ENCODE assay signal across 8 mouse cellular contexts in genomic region chr7:44303346-44304340, GRCm38 (mm10). TPM values are rescaled to one million over a fixed set of nuclear protein-coding genes. Genes with fewer than 3 reads are reported as not detected.
A peak's percentile ranks its signal among the peaks of the same experiment; 100 is the strongest.
DNase-seq lines count a peak whose midpoint lies in the region; ATAC-seq and TF ChIP-seq lines count a peak whose summit lies in the region.

No protein-coding gene starts in this region.

- TF ChIP-seq CTCF in lung, adult 2 months (IDR thresholded peaks at IDR 0.05; ENCODE audit: insufficient read depth, low read length): no peak

- no peak for TF ChIP-seq POLR2A in lung, adult 2 months (IDR thresholded peaks at IDR 0.05; ENCODE audit: borderline replicate concordance, extremely low read depth, low read depth, low read length)

- H3K4me2 ChIP-seq in lung, embryonic 15.5 days: peak overlapping the region; percentile 59
- peak overlapping the region; percentile 78 for H3K4me2 ChIP-seq in embryonic facial prominence, embryonic 15.5 days (replicated peaks)
- H3K4me2 ChIP-seq in intestine, embryonic 16.5 days (ENCODE audit: low read depth, low read length): peak overlapping the region; percentile 52
- peak overlapping the region; percentile 84 for H3K4me2 ChIP-seq in neural tube, embryonic 14.5 days (ENCODE audit: low read depth, low read length)

- no peak for ATAC-seq in lung, embryonic 15.5 days (ENCODE audit: borderline replicate concordance, extremely low read depth, low FRiP score, low TSS enrichment)
- ATAC-seq in embryonic facial prominence, embryonic 15.5 days (ENCODE audit: insufficient number of reproducible peaks, low FRiP score, low TSS enrichment, low read depth): no peak
- ATAC-seq in intestine, embryonic 16.5 days: no peak
- ATAC-seq in neural tube, embryonic 14.5 days (ENCODE audit: low read depth): no peak

- peak overlapping the region; percentile 75 for H3K4me3 ChIP-seq in lung, embryonic 15.5 days
- no peak overlapping the region for H3K4me3 ChIP-seq in lung, adult 2 months (replicated peaks; ENCODE audit: extremely low read depth, low read depth, low read length)
- H3K4me3 ChIP-seq in embryonic facial prominence, embryonic 15.5 days (replicated peaks): peak overlapping the region; percentile 78
- H3K4me3 ChIP-seq in intestine, embryonic 16.5 days (ENCODE audit: low read length): peak overlapping the region; percentile 64
- peak overlapping the region; percentile 70 for H3K4me3 ChIP-seq in neural tube, embryonic 14.5 days (ENCODE audit: low read depth, low read length)

- no peaks in the 10 kb centered on the region for H3K9me3 ChIP-seq in lung, embryonic 15.5 days
- H3K9me3 ChIP-seq in embryonic facial prominence, embryonic 15.5 days (replicated peaks): no peaks in the 10 kb centered on the region
- no peaks in the 10 kb centered on the region for H3K9me3 ChIP-seq in intestine, embryonic 16.5 days (ENCODE audit: control insufficient read depth, low read length)
- no peaks in the 10 kb centered on the region for H3K9me3 ChIP-seq in neural tube, embryonic 14.5 days (ENCODE audit: control insufficient read depth, low read length)

- no peaks in the 10 kb centered on the region for H3K36me3 ChIP-seq in lung, embryonic 15.5 days
- no peaks in the 10 kb centered on the region for H3K36me3 ChIP-seq in embryonic facial prominence, embryonic 15.5 days
- H3K36me3 ChIP-seq in intestine, embryonic 16.5 days (ENCODE audit: control insufficient read depth, insufficient read depth, low read length): no peaks in the 10 kb centered on the region
- no peaks in the 10 kb centered on the region for H3K36me3 ChIP-seq in neural tube, embryonic 14.5 days (ENCODE audit: control insufficient read depth, insufficient read depth, low read length)

- WGBS in lung, embryonic 15.5 days: 85% methylated on average over 14 of the region's 14 CpGs
- WGBS in lung, adult 2 months: 84% methylated on average over 14 of the region's 14 CpGs
- 85% methylated on average over 14 of the region's 14 CpGs for WGBS in embryonic facial prominence, embryonic 15.5 days
- 83% methylated on average over 14 of the region's 14 CpGs for WGBS in intestine, embryonic 16.5 days
- WGBS in neural tube, embryonic 14.5 days: 84% methylated on average over 14 of the region's 14 CpGs

- peaks cover 7% of the 10 kb centered on the region for H3K4me1 ChIP-seq in lung, embryonic 15.5 days
- H3K4me1 ChIP-seq in lung, adult 2 months (ENCODE audit: control insufficient read depth, insufficient read depth, low read length): peaks cover 3% of the 10 kb centered on the region; the same call in 1 of the 2 replicates
- peaks cover 38% of the 10 kb centered on the region for H3K4me1 ChIP-seq in embryonic facial prominence, embryonic 15.5 days
- H3K4me1 ChIP-seq in intestine, embryonic 16.5 days (ENCODE audit: control insufficient read depth, insufficient read depth, low read length): peaks cover 8% of the 10 kb centered on the region
- H3K4me1 ChIP-seq in neural tube, embryonic 14.5 days (ENCODE audit: control insufficient read depth, insufficient read depth, low read length): peaks cover 8% of the 10 kb centered on the region; the same call in 1 of the 2 replicates

- H3K27ac ChIP-seq in lung, embryonic 15.5 days: peak overlapping the region; percentile 94
- H3K27ac ChIP-seq in embryonic facial prominence, embryonic 15.5 days (replicated peaks): peak overlapping the region; percentile 93
- peak overlapping the region; percentile 82; the same call in 1 of the 2 replicates for H3K27ac ChIP-seq in intestine, embryonic 16.5 days (ENCODE audit: low read length)
- H3K27ac ChIP-seq in neural tube, embryonic 14.5 days (ENCODE audit: low read depth, low read length): peak overlapping the region; percentile 92

- H3K27me3 ChIP-seq in lung, embryonic 15.5 days: peaks cover 13% of the 10 kb centered on the region; the same call in 1 of the 2 replicates
- no peaks in the 10 kb centered on the region; the same call in 1 of the 2 replicates for H3K27me3 ChIP-seq in embryonic facial prominence, embryonic 15.5 days
- H3K27me3 ChIP-seq in intestine, embryonic 16.5 days (replicated peaks; ENCODE audit: control insufficient read depth, insufficient read depth, low read length): no peaks in the 10 kb centered on the region
- H3K27me3 ChIP-seq in neural tube, embryonic 14.5 days (ENCODE audit: control insufficient read depth, insufficient read depth, low read length): no peaks in the 10 kb centered on the region

- peak overlapping the region; percentile 94 for H3K9ac ChIP-seq in lung, embryonic 15.5 days
- H3K9ac ChIP-seq in embryonic facial prominence, embryonic 15.5 days: peak overlapping the region; percentile 92
- H3K9ac ChIP-seq in intestine, embryonic 16.5 days (ENCODE audit: low read depth, low read length): peak overlapping the region; percentile 76
- H3K9ac ChIP-seq in neural tube, embryonic 14.5 days (replicated peaks; ENCODE audit: low read depth, low read length): peak overlapping the region; percentile 95

- DNase-seq in lung, adult 2 months: no peak
- DNase-seq in right cerebral cortex, postnatal 36 days (ENCODE audit: low spot score in 2 of 2): no peak
- no peak for DNase-seq in urinary bladder, postnatal 25 days (ENCODE audit: low spot score)
- DNase-seq in spleen, postnatal 14 days (ENCODE audit: low spot score in 2 of 2): no peak

RNA-seq across cellular contexts. Expression of gene Clec11a, which starts 3.1 kb away (rescaled TPM):
- 2.5 and 2.6 TPM in 2 replicates for polyA plus RNA-seq in lung, embryonic 15.5 days (2015; fragmentation: Nextera tagmentation; extraction: Ambion mirVana)
- 9.4 and 11.5 TPM in 2 replicates for polyA plus RNA-seq in lung, adult 2 months (2012; rRNA removed)
- polyA plus RNA-seq in embryonic facial prominence, embryonic 15.5 days (2015; fragmentation: Nextera tagmentation; extraction: Ambion mirVana): 26.1 and 28.1 TPM in 2 replicates
- polyA plus RNA-seq in intestine, embryonic 16.5 days (2015; fragmentation: Nextera tagmentation; extraction: Ambion mirVana): 6.7 and 7.1 TPM in 2 replicates
- 2.8 and 4.6 TPM in 2 replicates for polyA plus RNA-seq in neural tube, embryonic 14.5 days (2014; fragmentation: Nextera tagmentation; extraction: Ambion mirVana)

RNA-seq across cellular contexts. Expression of gene Shank1, which starts 6.4 kb away (rescaled TPM):
- 0.96 and 1.1 TPM in 2 replicates for polyA plus RNA-seq in lung, embryonic 15.5 days (2015; fragmentation: Nextera tagmentation; extraction: Ambion mirVana)
- 0.44 and 0.65 TPM in 2 replicates for polyA plus RNA-seq in lung, adult 2 months (2012; rRNA removed)
- polyA plus RNA-seq in embryonic facial prominence, embryonic 15.5 days (2015; fragmentation: Nextera tagmentation; extraction: Ambion mirVana): 3.7 and 6.1 TPM in 2 replicates
- 1.2 and 1.5 TPM in 2 replicates for polyA plus RNA-seq in intestine, embryonic 16.5 days (2015; fragmentation: Nextera tagmentation; extraction: Ambion mirVana)
- polyA plus RNA-seq in neural tube, embryonic 14.5 days (2014; fragmentation: Nextera tagmentation; extraction: Ambion mirVana): 39.9 and 62.7 TPM in 2 replicates

RNA-seq across cellular contexts. Expression of gene Gm15517, which starts 42.4 kb away (rescaled TPM):
- polyA plus RNA-seq in lung, embryonic 15.5 days (2015; fragmentation: Nextera tagmentation; extraction: Ambion mirVana): not detected in 2 replicates
- polyA plus RNA-seq in lung, adult 2 months (2012; rRNA removed): not detected in 2 replicates
- not detected in 2 replicates for polyA plus RNA-seq in embryonic facial prominence, embryonic 15.5 days (2015; fragmentation: Nextera tagmentation; extraction: Ambion mirVana)
- not detected in 2 replicates for polyA plus RNA-seq in intestine, embryonic 16.5 days (2015; fragmentation: Nextera tagmentation; extraction: Ambion mirVana)
- polyA plus RNA-seq in neural tube, embryonic 14.5 days (2014; fragmentation: Nextera tagmentation; extraction: Ambion mirVana): not detected in 2 replicates

RNA-seq across cellular contexts. Expression of gene Acp4, which starts 46.5 kb away (rescaled TPM):
- polyA plus RNA-seq in lung, embryonic 15.5 days (2015; fragmentation: Nextera tagmentation; extraction: Ambion mirVana): not detected in 2 replicates
- not detected in 2 replicates for polyA plus RNA-seq in lung, adult 2 months (2012; rRNA removed)
- 0.23 and 0.30 TPM in 2 replicates for polyA plus RNA-seq in embryonic facial prominence, embryonic 15.5 days (2015; fragmentation: Nextera tagmentation; extraction: Ambion mirVana)
- polyA plus RNA-seq in intestine, embryonic 16.5 days (2015; fragmentation: Nextera tagmentation; extraction: Ambion mirVana): not detected in 2 replicates
- not detected in 2 replicates for polyA plus RNA-seq in neural tube, embryonic 14.5 days (2014; fragmentation: Nextera tagmentation; extraction: Ambion mirVana)

RNA-seq across cellular contexts. Expression of gene 2410002F23Rik, which starts 57.1 kb away (rescaled TPM):
- 133 TPM in 2 replicates for polyA plus RNA-seq in lung, embryonic 15.5 days (2015; fragmentation: Nextera tagmentation; extraction: Ambion mirVana)
- polyA plus RNA-seq in lung, adult 2 months (2012; rRNA removed): 60.0 and 63.7 TPM in 2 replicates
- polyA plus RNA-seq in embryonic facial prominence, embryonic 15.5 days (2015; fragmentation: Nextera tagmentation; extraction: Ambion mirVana): 151 and 162 TPM in 2 replicates
- polyA plus RNA-seq in intestine, embryonic 16.5 days (2015; fragmentation: Nextera tagmentation; extraction: Ambion mirVana): 101 and 114 TPM in 2 replicates
- 164 and 180 TPM in 2 replicates for polyA plus RNA-seq in neural tube, embryonic 14.5 days (2014; fragmentation: Nextera tagmentation; extraction: Ambion mirVana)
